Mouse (Mus musculus) CH12.LX (cell line): Measurements from ENCODE around the gene Dgkq. TPM values are rescaled to one million over a fixed set of nuclear protein-coding genes. Genes with fewer than 3 reads are reported as not detected.

Experiments
- DNase-seq: peaks from one replicate; pipeline ENCODE4 v3.0.0-alpha.2; 2013; ENCODE audit errors: extremely low read depth
- H3K27ac ChIP-seq: 2 replicates; pipeline ENCODE4 v1.5.1; 2012; ENCODE audit warnings: low read depth, mild to moderate bottlenecking, control low read depth, moderate library complexity; ENCODE audit not compliant: insufficient read depth
- H3K27me3 ChIP-seq: replicated peaks from 2 replicates; pipeline ENCODE3; 2012; ENCODE audit warnings: inconsistent platforms
- H3K36me3 ChIP-seq, 2 experiments: replicated peaks in 1 of 2; 2 replicates each; pipeline versions ENCODE3 to v1.6.1; 2012; ENCODE audit warnings: inconsistent platforms in 1 of 2, low read length in 1 of 2, mild to moderate bottlenecking in 1 of 2, mixed read lengths in 1 of 2, moderate library complexity in 1 of 2; ENCODE audit not compliant: control insufficient read depth in 1 of 2, insufficient read depth in 1 of 2
- H3K4me1 ChIP-seq, 2 experiments: 2 replicates each; pipeline ENCODE4 v1.6.1; 2012; ENCODE audit warnings: inconsistent platforms in 1 of 2, moderate library complexity in 1 of 2; ENCODE audit not compliant: insufficient read depth in 2 of 2, control insufficient read depth in 1 of 2
- H3K4me2 ChIP-seq: 2 replicates; pipeline ENCODE4 v1.6.1; 2012; ENCODE audit warnings: low read depth, mild to moderate bottlenecking, control low read depth; ENCODE audit not compliant: poor library complexity, insufficient read depth, severe bottlenecking
- H3K4me3 ChIP-seq, 3 experiments: fragments of 150-350 bp in 1 of 3; sonication (generic) in 1 of 3; replicated peaks in 1 of 3; 2 replicates each; pipeline versions ENCODE3 to v1.5.1; 2011 to 2012; ENCODE audit warnings: low read depth in 2 of 3, low read length in 2 of 3, mild to moderate bottlenecking in 2 of 3, moderate library complexity in 2 of 3, control low read depth in 1 of 3, improper control_type of control experiment in 1 of 3, inconsistent platforms in 1 of 3, mixed read lengths in 1 of 3; ENCODE audit not compliant: poor library complexity in 1 of 3
- H3K79me2 ChIP-seq: replicated peaks from 2 replicates; pipeline ENCODE4 v1.6.1; 2012; ENCODE audit warnings: mild to moderate bottlenecking, moderate library complexity; ENCODE audit not compliant: control insufficient read depth, poor library complexity, insufficient read depth, severe bottlenecking; ENCODE audit errors: extremely low read depth
- H3K9ac ChIP-seq: 2 replicates; pipeline ENCODE4 v1.6.1; 2012; ENCODE audit warnings: low read depth, mild to moderate bottlenecking, control low read depth, moderate library complexity; ENCODE audit not compliant: insufficient read depth
- H3K9me3 ChIP-seq: replicated peaks from 2 replicates; pipeline ENCODE3; 2012; ENCODE audit warnings: low read length, inconsistent platforms, mixed read lengths
- BHLHE40 ChIP-seq: IDR thresholded peaks from 2 replicates; pipeline ENCODE4 v1.6.1; 2011; ENCODE audit warnings: mild to moderate bottlenecking, low read depth, low read length, improper control_type of control experiment
- CHD2 ChIP-seq: IDR thresholded peaks from 2 replicates; pipeline ENCODE4 v1.6.1; 2011; ENCODE audit warnings: low read length, improper control_type of control experiment
- CTCF ChIP-seq, 2 experiments: IDR thresholded peaks in 1 of 2; conservative IDR thresholded peaks in 1 of 2; 2 replicates each; pipeline ENCODE4 v1.5.1; 2011 to 2012; ENCODE audit warnings: low read depth in 2 of 2, low read length in 2 of 2, improper control_type of control experiment in 1 of 2, inconsistent platforms in 1 of 2, mild to moderate bottlenecking in 1 of 2, moderate library complexity in 1 of 2
- E2F4 ChIP-seq: IDR thresholded peaks from 2 replicates; pipeline ENCODE4 v1.6.1; 2011; ENCODE audit warnings: low read depth, low read length, improper control_type of control experiment; ENCODE audit not compliant: insufficient replicate concordance
- ELF1 ChIP-seq: IDR thresholded peaks from 2 replicates; pipeline ENCODE4 v1.6.1; 2014; ENCODE audit warnings: low read depth, mild to moderate bottlenecking, inconsistent platforms, low read length, improper control_type of control experiment
- EP300 ChIP-seq: IDR thresholded peaks from 2 replicates; pipeline ENCODE4 v1.6.1; 2011; ENCODE audit warnings: low read length, improper control_type of control experiment
- ETS1 ChIP-seq: conservative IDR thresholded peaks from 2 replicates; pipeline ENCODE4 v1.6.1; 2012; ENCODE audit warnings: low read depth, mild to moderate bottlenecking, inconsistent platforms, low read length, improper control_type of control experiment, moderate library complexity
- GABPA ChIP-seq: IDR thresholded peaks from 2 replicates; pipeline ENCODE4 v1.6.1; 2012; ENCODE audit warnings: low read depth, low read length, improper control_type of control experiment, inconsistent platforms; ENCODE audit not compliant: insufficient replicate concordance
- HCFC1 ChIP-seq: IDR thresholded peaks from 2 replicates; pipeline ENCODE4 v1.6.1; 2012; ENCODE audit warnings: low read depth, mild to moderate bottlenecking, inconsistent platforms, low read length, improper control_type of control experiment
- IRF4 ChIP-seq: IDR thresholded peaks from 2 replicates; pipeline ENCODE4 v1.6.1; 2014; ENCODE audit warnings: low read depth, mild to moderate bottlenecking, inconsistent platforms, low read length, improper control_type of control experiment
- JUN ChIP-seq: IDR thresholded peaks from 2 replicates; pipeline ENCODE4 v1.6.1; 2011; ENCODE audit warnings: low read depth, mild to moderate bottlenecking, low read length, improper control_type of control experiment, moderate library complexity; ENCODE audit not compliant: insufficient read depth
- JUND ChIP-seq: conservative IDR thresholded peaks from 2 replicates; pipeline ENCODE4 v1.6.1; 2011; ENCODE audit warnings: low read depth, low read length, improper control_type of control experiment
- KAT2A ChIP-seq: IDR thresholded peaks from 2 replicates; pipeline ENCODE4 v1.6.1; 2012; ENCODE audit warnings: low read length, improper control_type of control experiment, inconsistent platforms; ENCODE audit not compliant: insufficient replicate concordance
- MAFK ChIP-seq: IDR thresholded peaks from 2 replicates; pipeline ENCODE4 v1.6.1; 2011; ENCODE audit warnings: low read length, improper control_type of control experiment; ENCODE audit not compliant: insufficient replicate concordance
- MAX ChIP-seq: IDR thresholded peaks from 2 replicates; pipeline ENCODE4 v1.6.1; 2011; ENCODE audit warnings: low read length, improper control_type of control experiment
- MAZ ChIP-seq: IDR thresholded peaks from 2 replicates; pipeline ENCODE4 v1.6.1; 2012; ENCODE audit warnings: low read depth, mild to moderate bottlenecking, inconsistent platforms, low read length, improper control_type of control experiment, moderate library complexity
- MEF2A ChIP-seq: IDR thresholded peaks from 2 replicates; pipeline ENCODE4 v1.6.1; 2014; ENCODE audit warnings: low read depth, mild to moderate bottlenecking, inconsistent platforms, low read length, improper control_type of control experiment, borderline replicate concordance
- MXI1 ChIP-seq: IDR thresholded peaks from 2 replicates; pipeline ENCODE4 v1.6.1; 2011; ENCODE audit warnings: mild to moderate bottlenecking, low read depth, low read length, improper control_type of control experiment
- MYC ChIP-seq: IDR thresholded peaks from 2 replicates; pipeline ENCODE4 v1.6.1; 2011; ENCODE audit warnings: low read depth, mild to moderate bottlenecking, improper control_type of control experiment, low read length
- NELFE ChIP-seq: IDR thresholded peaks from 2 replicates; pipeline ENCODE4 v1.6.1; 2011; ENCODE audit warnings: low read depth, low read length, improper control_type of control experiment
- NRF1 ChIP-seq: IDR thresholded peaks from 2 replicates; pipeline ENCODE4 v1.6.1; 2014; ENCODE audit warnings: low read depth, mild to moderate bottlenecking, inconsistent platforms, low read length, improper control_type of control experiment, moderate library complexity
- PAX5 ChIP-seq: IDR thresholded peaks from 2 replicates; pipeline ENCODE4 v1.6.1; 2012; ENCODE audit warnings: low read length, inconsistent platforms, mixed read lengths
- POLR2A ChIP-seq: IDR thresholded peaks from 2 replicates; pipeline ENCODE4 v1.6.1; 2011; ENCODE audit warnings: low read depth, mild to moderate bottlenecking, improper control_type of control experiment, low read length
- POLR2AphosphoS2 ChIP-seq: IDR thresholded peaks from 2 replicates; pipeline ENCODE4 v1.6.1; 2011; ENCODE audit warnings: low read depth, low read length, improper control_type of control experiment
- RAD21 ChIP-seq: IDR thresholded peaks from 2 replicates; pipeline ENCODE4 v1.6.1; 2011; ENCODE audit warnings: low read depth, mild to moderate bottlenecking, low read length, improper control_type of control experiment, moderate library complexity
- RCOR1 ChIP-seq: conservative IDR thresholded peaks from 2 replicates; pipeline ENCODE4 v1.6.1; 2012; ENCODE audit warnings: low read depth, mild to moderate bottlenecking, inconsistent platforms, low read length, improper control_type of control experiment
- SIN3A ChIP-seq: IDR thresholded peaks from 2 replicates; pipeline ENCODE4 v1.6.1; 2012; ENCODE audit warnings: low read length, improper control_type of control experiment, inconsistent platforms
- SMC3 ChIP-seq: IDR thresholded peaks from 2 replicates; pipeline ENCODE4 v1.6.1; 2011; ENCODE audit warnings: low read depth, low read length, improper control_type of control experiment
- TBP ChIP-seq: conservative IDR thresholded peaks from 2 replicates; pipeline ENCODE4 v1.6.1; 2011; ENCODE audit warnings: low read depth, low read length, improper control_type of control experiment
- TCF12 ChIP-seq: IDR thresholded peaks from 2 replicates; pipeline ENCODE4 v1.6.1; 2014; ENCODE audit warnings: low read depth, mild to moderate bottlenecking, inconsistent platforms, low read length, improper control_type of control experiment
- UBTF ChIP-seq: IDR thresholded peaks from 2 replicates; pipeline ENCODE4 v1.6.1; 2012; ENCODE audit warnings: low read depth, mild to moderate bottlenecking, inconsistent platforms, low read length, improper control_type of control experiment, moderate library complexity
- USF1 ChIP-seq: IDR thresholded peaks from 2 replicates; pipeline ENCODE4 v1.6.1; 2014; ENCODE audit warnings: low read depth, mild to moderate bottlenecking, inconsistent platforms, low read length, improper control_type of control experiment
- USF2 ChIP-seq: conservative IDR thresholded peaks from 2 replicates; pipeline ENCODE4 v1.6.1; 2011; ENCODE audit warnings: low read depth, low read length, improper control_type of control experiment
- ZC3H11A ChIP-seq: IDR thresholded peaks from 2 replicates; pipeline ENCODE4 v1.6.1; 2012; ENCODE audit warnings: low read depth, mild to moderate bottlenecking, inconsistent platforms, low read length, improper control_type of control experiment
- ZKSCAN1 ChIP-seq: IDR thresholded peaks from 2 replicates; pipeline ENCODE4 v1.6.1; 2012; ENCODE audit warnings: low read depth, inconsistent platforms, low read length, improper control_type of control experiment, borderline replicate concordance
- ZMIZ1 ChIP-seq: IDR thresholded peaks from 2 replicates; pipeline ENCODE4 v1.6.1; 2012; ENCODE audit warnings: low read depth, mild to moderate bottlenecking, inconsistent platforms, low read length, improper control_type of control experiment
- ZNF384 ChIP-seq: IDR thresholded peaks from 2 replicates; pipeline ENCODE4 v1.6.1; 2012; ENCODE audit warnings: low read depth, low read length, improper control_type of control experiment, inconsistent platforms
- dilution Hi-C: fragments of 300-500 bp; cut with MboI; formaldehyde crosslinking; loops from 2 replicates; pipeline ENCODE4 v1.14.3; 2020; ENCODE audit warnings: low sequenced_read_pairs; ENCODE audit not compliant: extremely low pct_unique_long_range_greater_than_20kb, extremely low pct_ligation_motif_present
- in situ Hi-C: fragments of 300-500 bp; cut with MboI; formaldehyde crosslinking; loops from 3 replicates; pipeline ENCODE4 v1.14.3; 2019; ENCODE audit warnings: low sequenced_read_pairs, low pct_ligation_motif_present, low pct_unique_long_range_greater_than_20kb, mixed read lengths
- polyA plus RNA-seq: library from polyadenylated mRNA; unstranded; fragments of >175 nt; gene quantifications from 2 replicates; pipeline ENCODE4 v1.2.1, GENCODE M21; 2012; ENCODE audit warnings: low read depth; ENCODE audit not compliant: insufficient read length
- total RNA-seq, 2 experiments: library from RNA; depleted of rRNA; stranded (reverse); fragments of 300-350 nt in 1 of 2; fragments of >200 nt in 1 of 2; gene quantifications; 2 replicates each; pipeline ENCODE4 v1.2.3; 2012 to 2014

The Dgkq gene
- total and polyA plus RNA-seq, 3 experiments: 3.7 to 8.5 (median 4.4) TPM

GRCm38 (mm10) chr5:108660632-108661268 is 8.7 kb downstream of the Dgkq start:
- peak; percentile 90 for DNase-seq
- Histone ChIP-seq H3K9ac (peak overlapping the region; percentile 79), H3K4me2 (peak overlapping the region; percentile 30; the same call in 1 of the 2 replicates), H3K27me3 (peaks cover 6% of the 10 kb centered on the region), H3K36me3 (peaks cover 18 to 27% of the 10 kb centered on the region in 2 experiments), H3K4me3 (peak overlapping the region; percentile 58 to 90 (median 72)), H3K9me3 (no peaks in the 10 kb centered on the region), H3K27ac (no peak overlapping the region), H3K4me1 (peaks cover 6 to 23% of the 10 kb centered on the region in 2 experiments), H3K79me2 (no peaks in the 10 kb centered on the region)
- dilution Hi-C loops: no loop called here
- TF ChIP-seq UBTF: no peak
- no peak; the same call in 1 of the 2 replicates for TF ChIP-seq MAX
- no peak for TF ChIP-seq MAFK
- no peak for TF ChIP-seq MXI1
- no peak for TF ChIP-seq CTCF (conservative IDR thresholded peaks at IDR 0.05 in 1 of 2, IDR thresholded peaks at IDR 0.05 in 1 of 2; ENCODE audit: low read depth in 2 of 2, low read length in 2 of 2)
- TF ChIP-seq BHLHE40: no peak
- no peak for TF ChIP-seq GABPA
- no peak; the same call in 1 of the 2 replicates for TF ChIP-seq SIN3A
- TF ChIP-seq KAT2A: no peak
- no peak for TF ChIP-seq ETS1
- TF ChIP-seq MAZ: no peak
- TF ChIP-seq RCOR1: no peak
- peak; percentile 70 for TF ChIP-seq NELFE
- no peak for TF ChIP-seq ZC3H11A
- peak; percentile 86 for TF ChIP-seq POLR2A
- TF ChIP-seq CHD2: no peak
- no peak for TF ChIP-seq USF2
- peak; percentile 75 for TF ChIP-seq ELF1
- no peak for TF ChIP-seq MYC
- TF ChIP-seq JUND: no peak
- TF ChIP-seq E2F4: no peak
- peak; percentile 87 for TF ChIP-seq NRF1
- TF ChIP-seq USF1: peak; percentile 25; the same call in 1 of the 2 replicates
- 0 out of 2 replicates have a peak, but pooled peaks have one; percentile 37 for TF ChIP-seq ZMIZ1
- no peak for TF ChIP-seq SMC3
- TF ChIP-seq JUN: no peak
- TF ChIP-seq TBP: no peak
- no peak for TF ChIP-seq ZKSCAN1
- peak; percentile 72 for TF ChIP-seq TCF12
- TF ChIP-seq PAX5: no peak
- no peak for TF ChIP-seq ZNF384
- TF ChIP-seq RAD21: no peak
- no peak for TF ChIP-seq IRF4
- TF ChIP-seq HCFC1: no peak; the same call in 1 of the 2 replicates
- no peak for TF ChIP-seq POLR2AphosphoS2
- no peak for TF ChIP-seq MEF2A
- TF ChIP-seq EP300: no peak
- in situ Hi-C loops: loop anchor here (25.0 kb wide), 1 partner anchor 223 kb away; the partner anchor contains the start of genes Atp5k and Mfsd7a
